Mouse (Mus musculus): ENCODE data around the gene Sema4b.

DNA sequence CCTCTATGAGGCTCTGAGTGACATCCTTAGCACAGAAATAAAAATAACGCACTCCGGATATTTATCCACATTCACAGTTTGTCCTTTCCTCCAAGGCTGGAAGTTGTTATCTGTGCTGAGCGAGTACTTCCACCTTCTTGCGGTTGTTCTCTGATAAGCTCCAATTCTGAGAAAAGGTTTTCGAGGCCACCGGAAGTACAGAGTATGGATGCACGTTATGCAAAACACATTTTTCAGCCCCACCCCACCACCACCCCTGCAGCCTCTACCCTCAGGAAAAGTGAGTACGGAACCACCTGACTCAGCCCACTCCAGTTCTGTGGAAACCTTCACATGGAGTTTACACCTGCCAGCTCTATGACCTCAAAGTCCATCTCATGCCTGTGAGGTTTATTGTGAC is 40.6 kb upstream of the Sema4b start:
- TF ChIP-seq POLR2A (IDR thresholded peaks at IDR 0.05; ENCODE audit: extremely low read depth, insufficient read depth, low read length) (no peak), CTCF (IDR thresholded peaks at IDR 0.05; ENCODE audit: extremely low read depth, insufficient read depth, low read length) (no peak)

All from cortical plate, adult 2 months (tissue).